Mouse (Mus musculus) midbrain, embryonic 14.5 days (tissue): ENCODE measurements at regions not wholly inside any gene's neighbourhood (a gene's known extent, or its start where the extent isn't known, plus 50 kb on each side); places are given as distances from the start of the nearest gene placed in this dataset.

Experiments used
- ATAC-seq: fragments of 200-750 bp; cut with Nextera tagmentation; 2 replicates; pipeline ENCODE4 v1.8.0; 2017; ENCODE audit warnings: moderate number of reproducible peaks, moderate library complexity; ENCODE audit not compliant: low FRiP score, low TSS enrichment
- DNase-seq: peaks from one replicate; pipeline ENCODE4 v3.0.0-alpha.2; 2015
- H3K27ac ChIP-seq: fragments of 300-500 bp; sonication (generic); replicated peaks from 2 replicates; pipeline ENCODE4 v1.5.1; 2014; ENCODE audit warnings: mild to moderate bottlenecking, low read depth, low read length, moderate library complexity
- H3K27me3 ChIP-seq: fragments of 300-500 bp; sonication (generic); 2 replicates; pipeline ENCODE4 v1.6.1; 2014; ENCODE audit warnings: low read length, control low read depth, mixed read lengths; ENCODE audit not compliant: control insufficient read depth, insufficient read depth
- H3K36me3 ChIP-seq: fragments of 300-500 bp; sonication (generic); 2 replicates; pipeline ENCODE4 v1.6.1; 2014; ENCODE audit warnings: low read length, control low read depth; ENCODE audit not compliant: control insufficient read depth, insufficient read depth
- H3K4me1 ChIP-seq: fragments of 300-500 bp; sonication (generic); 2 replicates; pipeline ENCODE4 v1.6.1; 2014; ENCODE audit warnings: mild to moderate bottlenecking, antibody characterized with exemption, low read length, control low read depth; ENCODE audit not compliant: control insufficient read depth, insufficient read depth
- H3K4me2 ChIP-seq: fragments of 300-500 bp; sonication (generic); 2 replicates; pipeline ENCODE4 v1.6.1; 2014; ENCODE audit warnings: mild to moderate bottlenecking, low read length, moderate library complexity
- H3K4me3 ChIP-seq: fragments of 300-500 bp; sonication (generic); replicated peaks from 2 replicates; pipeline ENCODE4 v1.5.1; 2014; ENCODE audit warnings: low read depth, low read length
- H3K9ac ChIP-seq: fragments of 300-500 bp; sonication (generic); replicated peaks from 2 replicates; pipeline ENCODE4 v1.6.1; 2014; ENCODE audit warnings: mild to moderate bottlenecking, low read length, moderate library complexity
- H3K9me3 ChIP-seq: fragments of 300-500 bp; sonication (generic); 2 replicates; pipeline ENCODE4 v1.6.1; 2016; ENCODE audit warnings: low read length, control low read depth, mixed read lengths; ENCODE audit not compliant: control insufficient read depth
- WGBS: fragments of 180-500 bp; shearing (Covaris S2); extraction: QIAGEN DNeasy Blood & Tissue Kit; methylation state at CpG from one replicate; pipeline ENCODE4 v1.1.7; 2014; 5-methylcytosine and 5-hydroxymethylcytosine counted together

DNA sequence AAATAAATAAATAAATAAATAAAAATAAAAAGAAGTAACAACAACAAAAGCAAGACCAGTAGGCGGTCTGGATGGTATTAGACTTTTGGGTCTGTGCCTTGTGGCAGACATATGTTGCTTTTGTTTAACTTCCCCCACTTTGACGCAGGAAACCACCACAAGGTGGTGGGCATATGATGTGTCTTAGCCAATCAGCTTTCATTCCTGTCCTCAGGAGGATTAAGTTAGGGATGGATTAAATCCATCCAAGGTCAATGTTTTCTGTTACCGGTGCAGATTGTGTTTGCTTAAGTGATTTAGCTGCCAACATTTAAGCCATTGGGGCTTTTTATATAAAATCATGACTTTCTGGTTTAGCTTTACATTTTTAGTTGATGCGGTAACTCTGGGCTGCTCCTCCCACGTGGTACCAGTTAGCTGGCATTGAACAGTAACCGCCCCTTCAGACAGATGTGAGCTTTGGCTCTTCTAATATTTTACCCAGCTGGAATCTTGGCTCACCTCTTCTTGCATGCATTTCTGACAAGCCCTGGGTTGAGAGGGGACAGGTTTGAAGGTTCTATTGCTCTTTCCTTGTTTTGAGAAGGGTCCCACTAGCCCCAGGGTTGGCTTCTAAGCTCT, 121.0 kb upstream of the Xylt1 start:
- no peak overlapping the region for H3K4me3 ChIP-seq
- H3K9ac ChIP-seq: no peak overlapping the region
- no peak overlapping the region for H3K27ac ChIP-seq
- no peaks in the 10 kb centered on the region for H3K27me3 ChIP-seq
- no peaks in the 10 kb centered on the region for H3K9me3 ChIP-seq
- H3K4me1 ChIP-seq: 0 out of 2 replicates have a peak, but pooled peaks cover 5% of the 10 kb centered on the region
- 61% methylated on average over 6 of the region's 6 CpGs for WGBS
- DNase-seq (peak; percentile 26), ATAC-seq (no peak)
- no peak overlapping the region for H3K4me2 ChIP-seq
- H3K36me3 ChIP-seq: no peaks in the 10 kb centered on the region

- no peaks in the 10 kb centered on the region for H3K36me3 ChIP-seq
- WGBS: 62% methylated on average over 3 of the region's 3 CpGs
- no peak for ATAC-seq
- DNase-seq: no peak
- H3K27me3 ChIP-seq: no peaks in the 10 kb centered on the region
- H3K4me2 ChIP-seq: no peak overlapping the region
- H3K9ac ChIP-seq: no peak overlapping the region
- H3K4me3 ChIP-seq: no peak overlapping the region
- H3K27ac ChIP-seq: no peak overlapping the region
- H3K4me1 ChIP-seq: 0 out of 2 replicates have a peak, but pooled peaks cover 5% of the 10 kb centered on the region
- H3K9me3 ChIP-seq: no peaks in the 10 kb centered on the region
Measured at GRCm38 (mm10) chr7:117260596-117260995, 120.2 kb upstream of the Xylt1 start.

- 91% methylated on average over 12 of the region's 12 CpGs for WGBS
Measured at GRCm38 (mm10) chr7:117263126-117263525, 117.7 kb upstream of the Xylt1 start.

GRCm38 (mm10) chr7:117264341-117264740, 116.4 kb upstream of the Xylt1 start:
- WGBS: 91% methylated on average over 6 of the region's 6 CpGs
- no peak overlapping the region for H3K4me3 ChIP-seq
- no peak for ATAC-seq

More at GRCm38 (mm10) chr7:117263126-117263525, 117.7 kb upstream of the Xylt1 start:
- Histone ChIP-seq H3K36me3 (no peaks in the 10 kb centered on the region), H3K27me3 (no peaks in the 10 kb centered on the region), H3K4me1 (0 out of 2 replicates have a peak, but pooled peaks cover 5% of the 10 kb centered on the region), H3K9ac (no peak overlapping the region), H3K4me2 (no peak overlapping the region), H3K4me3 (no peak overlapping the region), H3K27ac (no peak overlapping the region), H3K9me3 (no peaks in the 10 kb centered on the region)
- ATAC-seq (no peak), DNase-seq (no peak)

GRCm38 (mm10) chr7:117268096-117268495, 112.7 kb upstream of the Xylt1 start:
- H3K4me3 ChIP-seq: no peak overlapping the region
- H3K27ac ChIP-seq: no peak overlapping the region
- H3K36me3 ChIP-seq: no peaks in the 10 kb centered on the region
- H3K9me3 ChIP-seq: no peaks in the 10 kb centered on the region
- 93% methylated on average over 7 of the region's 7 CpGs for WGBS
- H3K4me1 ChIP-seq: no peaks in the 10 kb centered on the region
- no peak overlapping the region for H3K4me2 ChIP-seq
- no peak overlapping the region for H3K9ac ChIP-seq
- no peaks in the 10 kb centered on the region for H3K27me3 ChIP-seq
- ATAC-seq (no peak), DNase-seq (no peak)

More at GRCm38 (mm10) chr7:117264341-117264740, 116.4 kb upstream of the Xylt1 start:
- no peak for DNase-seq
- Histone ChIP-seq H3K27ac (no peak overlapping the region), H3K36me3 (no peaks in the 10 kb centered on the region), H3K4me1 (0 out of 2 replicates have a peak, but pooled peaks cover 5% of the 10 kb centered on the region), H3K27me3 (no peaks in the 10 kb centered on the region), H3K9me3 (no peaks in the 10 kb centered on the region), H3K4me2 (no peak overlapping the region), H3K9ac (no peak overlapping the region)

DNA sequence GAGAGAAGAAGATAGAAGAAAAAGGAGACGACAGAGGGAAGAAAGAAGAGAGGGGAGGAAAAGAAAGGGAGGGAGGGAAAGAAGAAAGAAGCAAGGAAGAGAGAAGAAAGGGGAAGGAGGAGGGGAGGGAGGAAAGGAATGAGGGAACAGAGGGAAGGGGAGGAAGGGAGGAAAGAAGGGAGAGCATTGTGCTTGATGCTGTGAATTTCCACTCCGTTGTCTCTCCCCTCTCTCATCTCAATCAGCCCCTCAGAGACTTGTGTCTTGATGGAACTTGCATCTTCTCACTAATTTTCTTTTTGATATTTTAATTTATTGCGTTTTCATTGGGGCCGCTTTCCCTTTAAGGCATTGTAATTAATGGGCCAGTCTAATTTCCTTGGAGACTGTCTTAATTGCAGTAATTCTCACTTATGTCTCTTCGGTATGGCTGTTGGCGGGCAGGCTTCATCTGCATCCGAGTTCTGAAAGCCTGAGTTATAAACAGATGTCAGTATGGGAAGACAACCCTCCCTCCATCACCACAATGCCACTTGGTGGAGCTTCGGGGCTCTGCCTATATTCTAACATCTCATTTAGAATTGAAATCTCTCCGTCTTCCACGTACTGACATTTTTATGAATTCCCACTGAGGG, 111.4 kb upstream of the Xylt1 start:
- Histone ChIP-seq H3K36me3 (no peaks in the 10 kb centered on the region), H3K4me1 (no peaks in the 10 kb centered on the region), H3K9me3 (no peaks in the 10 kb centered on the region), H3K27ac (no peak overlapping the region), H3K9ac (no peak overlapping the region), H3K4me2 (no peak overlapping the region), H3K4me3 (no peak overlapping the region), H3K27me3 (no peaks in the 10 kb centered on the region)
- 75% methylated on average over 10 of the region's 10 CpGs for WGBS
- ATAC-seq (no peak), DNase-seq (peak; percentile 40)

DNA sequence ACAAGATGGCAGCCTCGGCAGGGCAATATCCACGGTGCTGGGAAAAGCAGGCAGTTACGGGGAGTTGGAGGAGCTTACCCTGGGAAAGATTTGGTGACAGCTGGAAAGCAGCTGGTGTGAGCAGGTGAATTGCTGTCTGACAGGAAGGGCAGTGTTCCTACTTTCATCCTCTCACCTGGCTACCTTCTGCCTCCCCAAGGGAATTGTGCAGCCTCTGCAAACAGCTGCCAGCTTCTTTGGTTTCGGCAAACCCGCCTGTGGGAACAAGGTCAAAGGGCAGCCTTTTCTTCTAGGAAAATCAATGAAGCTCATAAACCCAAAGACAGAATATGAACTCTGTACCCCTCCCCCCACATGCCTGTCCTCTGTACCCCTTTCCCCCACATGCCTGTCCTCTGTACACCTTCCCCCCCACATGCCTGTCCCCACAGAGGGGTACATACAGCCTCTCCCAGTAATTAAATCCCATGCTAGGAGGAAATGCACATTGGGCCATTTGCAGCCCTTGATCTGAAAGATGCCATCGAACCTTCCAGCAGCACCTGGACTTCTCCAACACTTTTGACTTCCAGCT, 102.3 kb upstream of the Xylt1 start:
- Histone ChIP-seq H3K9me3 (no peaks in the 10 kb centered on the region), H3K4me3 (no peak overlapping the region), H3K4me1 (no peaks in the 10 kb centered on the region; the same call in 1 of the 2 replicates), H3K36me3 (no peaks in the 10 kb centered on the region), H3K9ac (no peak overlapping the region), H3K4me2 (no peak overlapping the region), H3K27ac (no peak overlapping the region), H3K27me3 (no peaks in the 10 kb centered on the region)
- ATAC-seq (no peak), DNase-seq (no peak)
- 57% methylated on average over 6 of the region's 6 CpGs for WGBS

GRCm38 (mm10) chr7:117282194-117282593, 98.6 kb upstream of the Xylt1 start:
- Histone ChIP-seq H3K4me3 (no peak overlapping the region), H3K27me3 (no peaks in the 10 kb centered on the region), H3K4me1 (no peaks in the 10 kb centered on the region; the same call in 1 of the 2 replicates), H3K4me2 (no peak overlapping the region), H3K9ac (no peak overlapping the region), H3K36me3 (no peaks in the 10 kb centered on the region), H3K9me3 (no peaks in the 10 kb centered on the region), H3K27ac (no peak overlapping the region)
- no peak for DNase-seq
- no peak for ATAC-seq
- WGBS: 97% methylated on average over 1 of the region's 1 CpGs

GRCm38 (mm10) chr7:117285206-117285605, 95.6 kb upstream of the Xylt1 start:
- no peaks in the 10 kb centered on the region for H3K4me1 ChIP-seq
- H3K4me3 ChIP-seq: no peak overlapping the region
- H3K27ac ChIP-seq: no peak overlapping the region
- H3K27me3 ChIP-seq: no peaks in the 10 kb centered on the region
- DNase-seq (no peak), ATAC-seq (no peak)
- WGBS: 59% methylated on average over 3 of the region's 3 CpGs
- H3K9ac ChIP-seq: no peak overlapping the region
- no peaks in the 10 kb centered on the region for H3K9me3 ChIP-seq
- H3K4me2 ChIP-seq: no peak overlapping the region
- H3K36me3 ChIP-seq: no peaks in the 10 kb centered on the region
